Mouse (Mus musculus) activated CD4-positive, CD25-positive, alpha-beta regulatory T cell, adult 9 weeks (primary cell): ENCODE data around the gene Slc26a11. TPM values are rescaled to one million over a fixed set of nuclear protein-coding genes. Genes with fewer than 3 reads are reported as not detected.

ENCODE experiments used
- polyA plus RNA-seq: library from polyadenylated mRNA; unstranded; fragments of 100-300 nt; shearing (Covaris generic); gene quantifications from one replicate; pipeline ENCODE4 v1.2.1, GENCODE M21; 2017

Slc26a11 gene
- polyA plus RNA-seq = 21.0 TPM

DNA sequence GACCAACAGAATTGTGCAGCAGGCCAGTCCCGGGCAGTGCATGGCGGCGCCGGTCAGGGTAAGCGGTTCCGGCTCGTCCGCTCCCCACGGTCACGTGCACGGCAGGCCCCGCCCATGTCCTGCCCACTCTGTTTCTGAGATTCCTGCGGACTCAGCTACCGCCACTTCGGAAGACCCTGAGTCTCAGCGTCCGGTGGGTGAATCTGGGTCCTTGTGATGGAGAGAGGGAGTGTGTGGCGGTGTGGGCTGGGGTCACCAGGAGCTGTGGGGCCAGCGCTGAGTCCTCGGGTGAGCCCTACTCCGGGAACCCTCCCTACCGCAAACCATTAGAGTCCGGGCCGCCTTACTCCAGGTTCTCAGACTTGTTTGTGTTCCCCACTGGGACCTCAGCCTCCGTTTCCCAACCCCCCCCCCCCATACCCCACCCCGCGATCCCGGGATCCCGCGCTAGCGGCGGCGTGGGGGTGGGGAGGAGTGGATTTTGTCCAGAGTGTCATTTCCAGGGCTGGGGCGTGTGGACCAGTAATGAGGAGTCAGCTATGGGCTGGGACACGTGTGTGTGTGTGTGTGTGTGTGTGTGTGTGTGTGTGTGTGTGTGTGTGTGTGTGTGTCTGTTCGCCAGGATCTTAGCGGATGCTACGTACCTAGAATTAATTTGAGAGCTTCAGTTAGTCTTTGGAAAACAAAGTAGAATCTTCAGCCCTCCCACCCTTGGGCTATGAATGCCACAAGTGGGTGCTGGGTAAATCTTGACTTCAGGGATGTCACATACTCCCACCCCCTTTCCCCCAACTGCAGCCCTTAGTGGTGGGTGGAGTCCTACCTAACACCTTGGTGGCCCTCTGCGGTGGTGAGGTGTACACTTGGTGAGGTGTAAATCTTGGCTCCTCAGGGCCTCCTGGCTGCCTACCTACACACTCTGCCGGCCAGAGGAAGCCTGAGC lies at the start of gene Slc26a11, which contains the start of gene Sgsh:
Gene Slc26a11, plus strand, starts transcription at position 115 of the 943 bp plus-strand sequence.
Gene Sgsh, minus strand, starts transcription at position 94 of the 943 bp plus-strand sequence.

DNA sequence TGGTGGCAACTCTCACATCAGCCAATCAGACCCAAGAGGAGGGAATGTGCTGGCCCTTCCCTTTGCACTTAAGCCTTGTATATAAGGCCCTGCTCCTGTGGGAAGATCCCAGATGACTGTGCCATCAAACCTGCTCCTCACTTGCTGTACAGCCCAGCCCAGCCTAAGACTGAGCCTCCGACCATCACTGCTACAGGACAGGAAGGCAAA lies 47.8 kb upstream of the Slc26a11 start, which contains the start of gene Card14:
Gene Card14, plus strand, starts transcription at position 111 of the 210 bp plus-strand sequence.

DNA sequence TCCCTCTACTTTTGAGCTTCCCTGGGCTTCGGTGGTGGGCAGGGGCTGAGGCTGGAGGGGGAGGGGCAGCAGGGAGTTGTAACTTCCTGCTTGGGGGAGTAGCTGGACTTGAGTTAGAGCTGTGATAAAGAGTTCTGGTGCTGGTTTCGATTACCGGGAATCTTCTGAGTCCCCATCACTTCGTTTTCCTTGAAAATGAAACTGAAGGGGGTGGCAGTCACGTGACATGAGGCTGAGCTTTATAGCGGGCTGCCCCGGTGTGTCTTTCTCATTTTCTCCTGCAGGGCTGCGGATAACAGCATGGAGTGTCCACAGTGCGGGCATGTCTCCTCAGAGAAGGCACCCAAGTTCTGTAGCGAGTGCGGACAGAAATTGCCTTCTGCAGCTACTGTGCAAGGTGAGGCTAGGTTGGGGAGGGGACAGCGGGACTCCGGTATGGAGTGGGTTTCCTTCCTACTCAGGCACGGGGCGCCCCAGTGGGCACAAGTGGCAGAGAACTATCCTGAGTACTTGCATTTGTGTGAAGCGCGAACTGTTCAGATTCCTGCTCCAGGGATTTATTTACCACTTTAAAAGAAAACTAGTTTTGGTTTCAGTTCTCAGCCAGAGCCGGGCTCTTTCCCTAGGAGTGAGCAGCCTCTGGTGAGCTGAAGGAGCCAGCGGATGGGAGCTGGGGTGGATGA lies 37.6 kb downstream of the Slc26a11 start, which contains the start of gene Rnf213:
Gene Rnf213, plus strand, starts transcription at position 301 of the 683 bp plus-strand sequence.

Other genes starting within 250 kb of the Slc26a11 start
- gene Tbc1d16, start 127.1 kb upstream of the Slc26a11 start, polyA plus RNA-seq = 0.60 TPM
- 3.6 TPM for gene Ccdc40, start 127.0 kb upstream of the Slc26a11 start, polyA plus RNA-seq
- 30.0 TPM for gene Gaa, start 87.7 kb upstream of the Slc26a11 start, polyA plus RNA-seq
- 296 TPM for gene Eif4a3, start 55.5 kb upstream of the Slc26a11 start, polyA plus RNA-seq
- gene Card14, start 47.8 kb upstream of the Slc26a11 start, polyA plus RNA-seq = not detected
- 18.0 TPM for gene Sgsh, start within 50 bp of the Slc26a11 start, polyA plus RNA-seq
- gene Rnf213, start 37.5 kb downstream of the Slc26a11 start, polyA plus RNA-seq = 26.7 TPM
- 24.8 TPM for gene Endov, start 135.8 kb downstream of the Slc26a11 start, polyA plus RNA-seq
- gene Nptx1, start 192.2 kb downstream of the Slc26a11 start, polyA plus RNA-seq = not detected
- gene Rptor, start 247.3 kb downstream of the Slc26a11 start, polyA plus RNA-seq = 8.2 TPM